Mouse (Mus musculus) heart, postnatal 10 days (tissue): ENCODE measurements around the gene Abcb9. TPM values are rescaled to one million over a fixed set of nuclear protein-coding genes. Genes with fewer than 3 reads are reported as not detected.

ENCODE experiments used
- DNase-seq, 2 experiments: peaks; one replicate each; pipeline ENCODE4 v3.0.0; 2021
- intact Hi-C: fragments of 180-260 bp; cut with DNase I; formaldehyde crosslinking; loops from one replicate; pipeline ENCODE4 v1.15.1; 2025
- total RNA-seq, 2 experiments: library from RNA; stranded (reverse); gene quantifications; 2 replicates each; pipeline ENCODE4 v1.2.3; 2021

Gene Abcb9
- 1 to 10 TPM; 6.5 to 6.7 TPM for total RNA-seq

DNA sequence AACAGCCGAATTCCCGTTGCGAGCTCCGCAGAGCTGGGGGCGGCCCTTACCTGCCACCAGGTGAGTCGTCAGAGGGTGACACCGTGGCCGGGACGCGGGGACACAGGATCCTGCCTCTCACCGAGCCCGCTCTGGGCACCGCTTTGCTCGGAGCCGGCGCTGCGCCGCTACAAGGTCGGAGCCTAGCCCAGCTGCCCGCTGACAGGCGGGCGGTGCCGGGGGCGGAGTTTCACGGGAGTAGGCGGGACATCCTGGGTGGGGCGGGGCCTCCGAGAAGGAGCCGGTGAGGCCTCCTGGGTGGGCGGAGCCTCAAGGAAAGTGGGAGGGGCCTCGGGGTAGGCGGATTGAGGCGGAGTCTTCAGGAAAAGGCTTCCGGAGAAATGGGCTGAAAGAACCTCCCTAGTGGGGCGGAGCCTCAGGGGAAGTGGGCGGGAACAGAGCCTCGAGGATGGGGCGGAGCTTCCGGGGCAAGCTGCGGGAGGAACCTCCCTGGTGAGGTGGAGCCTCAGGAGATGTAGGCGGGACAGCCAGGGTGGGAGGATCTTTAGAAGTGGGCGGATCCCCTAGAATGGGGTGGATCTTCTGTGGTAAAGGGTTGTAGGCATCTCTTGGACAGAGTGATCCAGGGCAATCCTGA lies at the start of gene Abcb9:
Gene Abcb9, minus strand, starts transcription at position 203 of the 637 bp plus-strand sequence.
- DNase-seq, result peak; percentile 95 to 97
- intact Hi-C loops, result no loop called here

DNA sequence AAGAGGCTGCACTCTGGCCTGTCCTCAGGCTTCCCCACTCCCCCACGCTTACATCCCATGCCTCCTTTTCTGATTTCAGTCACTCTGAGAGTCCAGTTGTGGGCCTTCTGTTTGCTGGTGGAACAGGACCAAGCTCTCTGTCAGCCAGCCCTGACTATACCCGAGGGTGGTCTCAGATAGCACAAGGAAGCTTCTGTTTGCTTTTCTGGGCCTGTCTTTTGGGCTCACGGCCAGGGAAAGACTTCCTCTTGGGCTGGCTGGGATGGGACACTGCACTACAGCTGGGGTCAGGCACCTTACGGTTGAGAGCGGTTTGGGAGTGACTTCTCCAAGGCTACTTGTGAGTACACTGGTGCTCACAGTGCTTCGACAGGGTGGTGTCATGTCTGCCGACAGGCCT lies 42.5 kb upstream of the Abcb9 start:
- intact Hi-C loops, result no loop called here
- peak; percentile 35 to 50 for DNase-seq

DNA sequence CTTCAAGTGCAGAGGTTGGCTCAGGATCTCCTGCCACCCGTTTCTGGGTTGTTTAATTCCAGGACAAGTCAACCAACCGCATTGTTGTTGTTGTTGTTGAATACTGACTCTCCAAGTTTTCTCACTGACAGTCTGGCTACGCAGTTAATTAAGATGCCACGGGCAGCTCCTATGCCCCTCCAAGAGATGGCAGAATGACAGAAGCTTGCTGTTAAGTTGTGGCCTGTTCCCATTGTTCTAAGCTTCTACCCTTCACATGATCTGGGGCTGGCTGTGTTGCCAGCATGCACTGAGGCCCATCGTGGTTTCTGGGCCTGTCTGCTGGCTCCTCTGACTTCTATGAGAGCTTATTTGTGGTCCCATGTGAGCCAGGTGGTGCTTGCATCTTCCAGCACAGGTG lies 38.7 kb upstream of the Abcb9 start:
- intact Hi-C loops, result no loop called here
- no peak for DNase-seq

DNA sequence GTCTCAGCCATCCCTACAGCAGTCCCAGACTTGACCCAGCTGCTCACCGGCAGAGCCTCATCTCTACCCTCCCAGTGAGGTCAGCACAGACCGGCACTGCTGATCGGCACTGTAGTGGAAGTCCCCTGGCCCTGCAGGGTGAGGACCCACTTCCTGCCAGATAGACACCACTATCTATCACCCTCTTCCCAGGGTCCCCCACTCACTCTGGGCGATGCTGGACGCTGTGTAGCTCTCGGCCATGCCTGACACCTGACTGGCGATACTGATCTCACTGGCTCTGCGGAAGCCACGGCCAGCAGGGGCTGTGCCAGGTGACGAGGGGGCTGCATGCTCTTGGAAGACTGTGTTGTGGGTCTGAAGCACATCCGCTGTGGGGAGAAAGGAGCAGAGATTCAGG lies 29.5 kb upstream of the Abcb9 start:
- DNase-seq, result no peak
- intact Hi-C loops, result no loop called here

DNA sequence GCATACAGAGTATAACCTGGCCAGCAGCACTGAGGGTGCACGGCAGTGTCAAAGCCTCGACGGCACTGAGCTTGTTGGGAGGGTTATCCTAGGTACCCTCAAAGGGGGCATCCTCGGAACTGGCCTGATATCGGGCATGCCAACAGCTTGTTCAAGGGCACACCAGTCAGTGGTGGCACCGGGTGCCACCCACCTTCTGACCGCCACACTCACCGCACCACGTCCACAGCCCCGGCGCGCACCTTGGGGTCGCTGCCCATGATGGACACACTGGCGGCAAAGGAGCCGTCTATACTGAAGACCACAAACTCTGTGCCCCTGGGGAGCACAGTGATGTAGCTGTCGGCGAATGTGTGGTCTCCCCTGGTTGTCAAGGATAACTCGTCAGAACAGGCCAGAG lies 26.8 kb upstream of the Abcb9 start:
- no peak for DNase-seq
- intact Hi-C loops, result no loop called here

DNA sequence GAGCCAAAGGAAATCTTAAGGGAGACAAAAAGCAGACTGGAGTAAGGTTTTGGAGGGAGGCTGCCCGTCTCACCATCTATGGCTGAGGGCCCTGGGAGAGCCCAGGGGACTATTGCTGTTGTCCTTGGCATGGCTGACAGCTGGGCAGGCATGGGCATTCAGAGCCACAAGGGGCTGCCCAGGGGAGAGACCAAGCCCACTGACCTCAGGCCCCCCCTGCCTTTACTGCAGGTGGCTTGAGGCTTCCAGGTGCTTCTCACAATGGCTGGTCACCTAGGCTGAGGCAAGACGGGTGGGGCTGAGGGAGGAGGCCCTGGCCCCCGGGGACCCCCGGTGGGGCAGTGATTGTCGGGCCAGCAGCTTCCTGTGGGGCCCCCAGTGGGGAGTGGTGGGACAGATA lies 23.6 kb upstream of the Abcb9 start:
- intact Hi-C loops, result no loop called here
- DNase-seq, result no peak

DNA sequence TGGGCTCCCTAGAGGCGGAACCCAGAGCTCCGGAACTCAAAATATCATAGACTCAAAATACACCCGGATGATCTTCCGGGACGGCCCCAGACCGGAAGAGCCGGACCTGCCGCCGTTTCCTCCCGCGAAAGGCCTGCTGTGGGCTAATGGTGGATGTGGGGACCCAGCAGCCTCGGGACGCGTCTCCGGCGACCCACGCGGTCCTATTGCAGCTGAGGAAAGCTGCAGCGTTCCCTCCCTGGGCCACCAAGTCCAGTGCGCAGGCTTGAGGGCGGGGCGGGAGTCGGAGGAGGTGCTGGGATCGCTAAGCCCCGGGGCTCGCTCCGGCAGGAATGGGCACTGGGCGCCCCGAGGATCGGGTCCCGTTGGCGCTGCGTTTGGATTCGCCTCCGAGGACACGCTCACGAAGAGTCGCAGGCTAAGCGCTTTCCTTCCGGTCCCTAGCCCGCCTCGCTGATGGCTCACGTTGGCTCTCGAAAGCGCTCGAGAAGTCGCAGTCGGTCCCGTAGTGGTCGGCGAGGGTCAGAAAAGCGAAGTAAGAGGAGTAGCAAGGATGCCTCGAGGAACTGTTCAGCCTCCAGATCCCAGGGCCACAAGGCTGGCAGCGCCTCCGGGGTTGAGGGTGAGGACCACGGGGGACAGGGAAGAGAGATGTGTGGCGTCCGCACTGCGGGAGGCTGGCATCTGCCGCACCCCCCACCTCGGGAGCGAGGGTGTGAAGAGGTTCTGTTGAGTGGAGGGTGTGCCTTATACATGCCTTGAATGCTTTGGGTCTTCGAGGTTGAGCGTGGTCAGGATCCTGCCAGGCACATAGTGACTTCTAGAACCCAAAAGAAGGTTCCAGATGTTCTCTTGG lies 20.6 kb upstream of the Abcb9 start, which contains the start of gene Arl6ip4:
Gene Arl6ip4, plus strand, starts transcription at position 100 of the 856 bp plus-strand sequence.
- intact Hi-C loops, result no loop called here
- peak; percentile 84 to 90 for DNase-seq

DNA sequence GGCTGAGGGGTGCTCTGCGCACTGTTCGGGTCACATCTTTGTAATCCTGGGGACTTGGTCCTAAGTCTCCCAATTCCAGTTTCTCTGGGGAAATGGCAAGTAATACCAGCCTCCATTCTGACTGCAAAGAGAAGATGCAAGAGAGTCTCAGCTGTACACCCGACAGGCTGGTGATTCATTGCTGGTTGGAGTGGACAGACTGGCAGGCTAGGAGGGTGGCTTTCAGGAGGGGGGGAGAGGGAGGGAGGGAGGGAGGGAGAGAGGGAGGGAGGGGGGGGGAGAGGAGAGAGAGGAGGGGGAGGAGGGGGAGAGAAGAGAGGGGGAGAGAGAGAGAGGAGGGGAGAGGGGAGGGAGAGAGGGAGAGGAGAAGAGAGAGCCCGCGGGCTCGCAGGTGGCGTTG lies 19.9 kb upstream of the Abcb9 start:
- intact Hi-C loops, result no loop called here
- DNase-seq, result no peak

DNA sequence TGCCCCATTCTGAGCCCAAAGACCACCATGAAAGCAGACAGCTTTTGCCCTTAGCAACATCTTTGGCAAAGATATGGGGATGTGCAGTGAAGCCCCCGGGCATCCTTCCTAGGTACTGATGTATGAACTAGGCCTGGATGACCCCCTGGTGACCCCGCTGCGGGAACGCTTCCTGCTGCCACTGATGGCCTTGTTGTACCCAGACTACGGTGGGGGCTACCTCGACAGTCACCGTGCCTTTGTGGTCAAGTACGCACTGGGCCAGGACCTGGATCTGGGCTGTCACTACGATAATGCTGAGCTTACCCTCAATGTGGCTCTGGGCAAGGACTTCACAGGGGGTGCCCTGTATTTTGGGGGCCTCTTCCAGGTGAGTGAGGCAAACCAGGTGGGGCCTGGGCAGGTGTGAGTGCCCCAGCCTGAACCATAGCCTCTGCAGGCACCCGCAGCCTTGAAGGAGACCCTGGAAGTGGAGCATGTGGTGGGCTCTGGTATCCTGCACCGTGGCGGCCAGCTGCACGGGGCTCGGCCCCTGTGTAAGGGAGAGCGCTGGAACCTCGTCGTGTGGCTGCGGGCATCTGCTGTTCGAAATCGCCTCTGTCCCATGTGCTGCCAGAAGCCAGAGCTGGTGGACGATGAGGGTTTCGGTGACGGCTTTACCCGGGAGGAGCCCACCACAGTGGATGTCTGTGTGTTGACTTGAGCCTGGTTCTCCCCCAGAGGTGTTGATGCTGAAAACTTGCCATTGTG lies 18.9 kb upstream of the Abcb9 start:
- DNase-seq, result no peak
- intact Hi-C loops, result no loop called here

DNA sequence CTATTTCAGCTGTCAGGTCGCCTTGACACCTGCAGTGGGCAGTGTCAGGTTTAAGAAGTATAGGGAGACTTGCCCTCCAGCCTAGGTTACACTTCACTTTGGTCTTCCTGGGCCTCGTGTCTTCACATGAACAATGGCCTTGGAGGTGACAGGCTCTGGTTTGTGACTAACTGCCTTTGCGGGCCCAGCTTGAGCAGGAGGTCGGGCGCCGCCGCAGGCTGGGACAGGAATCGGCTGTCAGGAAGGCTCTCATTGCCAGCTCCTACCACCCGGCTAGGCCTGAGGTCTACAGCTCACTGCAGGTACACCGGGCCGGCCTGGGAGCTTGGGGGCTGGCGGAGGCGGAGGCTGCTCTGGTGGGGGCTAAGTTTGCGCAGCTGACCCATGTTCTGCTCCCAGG lies 17.4 kb upstream of the Abcb9 start:
- intact Hi-C loops, result no loop called here

DNA sequence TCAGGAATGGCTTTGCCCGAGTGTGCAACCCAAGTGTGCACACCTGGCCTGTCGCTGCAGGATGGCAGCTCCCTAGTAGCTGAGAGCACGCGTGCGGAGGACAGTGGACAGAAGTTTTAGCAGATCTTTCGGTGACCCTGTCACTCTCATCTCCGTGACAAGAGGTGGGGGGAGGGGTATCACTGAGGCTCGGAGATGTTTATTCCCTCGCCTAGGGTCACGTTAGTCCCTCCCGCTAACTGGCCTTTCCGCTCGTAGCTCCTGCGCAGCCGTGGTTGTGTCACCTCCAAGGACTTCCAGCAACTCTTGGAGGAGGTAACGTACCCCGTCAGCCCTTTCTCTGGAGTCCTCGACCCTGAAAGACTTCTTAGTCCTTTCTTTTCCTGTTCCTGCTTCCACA lies 16.9 kb upstream of the Abcb9 start:
- intact Hi-C loops, result no loop called here

More for the DNA sequence above, 17.4 kb upstream of the Abcb9 start:
- peak; percentile 64 to 65 for DNase-seq

DNA sequence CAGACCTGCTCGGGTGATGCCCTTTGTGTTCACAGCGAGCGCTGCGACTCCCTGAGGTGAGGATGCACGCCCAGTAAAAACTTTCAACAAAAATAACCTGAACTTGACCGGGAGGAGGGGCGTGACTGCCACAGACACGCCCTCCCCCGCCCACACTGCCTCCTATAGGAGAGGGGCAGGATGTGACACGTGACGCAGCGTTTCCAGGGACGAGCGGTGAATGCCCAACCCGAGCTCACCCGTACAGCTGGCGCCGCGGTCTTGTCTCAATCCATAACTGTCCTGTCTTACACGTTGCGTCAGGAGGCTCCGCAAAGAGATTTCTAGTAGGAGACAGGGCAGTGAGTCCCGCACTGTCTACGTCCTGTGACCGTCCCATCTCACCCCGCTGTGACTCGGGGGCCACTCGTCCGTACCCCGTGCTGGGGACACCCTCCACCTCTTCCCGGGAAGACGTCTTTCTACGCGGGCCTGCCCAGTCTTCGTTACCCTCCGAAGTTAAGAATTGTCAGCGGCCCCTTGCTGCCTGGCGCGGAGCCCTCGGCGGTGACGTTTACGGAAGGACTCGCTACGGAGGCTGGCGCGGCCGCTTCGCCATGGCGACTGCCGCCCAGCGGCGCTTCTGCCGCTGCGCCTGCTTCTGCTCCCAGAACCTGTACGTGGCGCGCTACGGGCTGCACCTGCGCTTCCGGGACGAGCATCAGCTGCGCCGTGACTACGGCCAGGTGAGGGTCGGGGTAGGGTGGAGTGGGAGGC lies 16.3 kb upstream of the Abcb9 start, which contains the start of gene Ogfod2:
Gene Ogfod2, plus strand, starts transcription at position 556 of the 756 bp plus-strand sequence.
- intact Hi-C loops, result no loop called here
- DNase-seq, result peak; percentile 96

More for the DNA sequence above, 16.9 kb upstream of the Abcb9 start:
- no peak for DNase-seq

DNA sequence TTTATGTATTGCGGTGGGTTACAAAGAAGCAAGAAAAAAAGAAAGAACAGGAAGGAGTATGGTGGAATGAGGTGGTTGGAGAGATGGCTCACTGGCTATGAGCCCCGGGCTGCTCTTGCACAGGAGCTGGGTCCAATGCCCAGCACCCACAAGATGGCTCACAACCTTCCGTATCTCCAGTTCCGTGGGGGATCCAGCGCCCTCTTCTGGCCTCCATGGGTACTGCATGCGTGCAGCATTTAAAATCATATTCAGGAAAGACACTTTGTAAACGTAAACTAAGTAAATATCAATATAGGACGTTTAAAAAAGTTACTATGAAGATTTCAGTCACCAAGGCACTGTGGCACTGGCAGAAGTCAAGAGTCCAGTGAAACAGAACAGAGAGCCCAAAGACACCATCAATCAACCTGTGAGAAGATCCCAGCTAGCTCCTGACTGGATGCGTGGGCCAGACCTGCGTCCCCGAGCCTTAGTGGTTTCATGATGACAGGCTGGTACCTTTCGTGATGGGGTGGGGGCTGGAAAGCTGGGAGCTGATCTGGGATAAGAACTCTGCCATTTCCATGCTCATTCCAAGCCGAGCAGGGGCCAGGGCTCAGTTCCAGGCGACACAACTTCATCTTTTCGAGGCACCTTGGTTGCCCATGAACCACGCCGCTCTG lies 15.6 kb upstream of the Abcb9 start:
- intact Hi-C loops, result no loop called here

DNA sequence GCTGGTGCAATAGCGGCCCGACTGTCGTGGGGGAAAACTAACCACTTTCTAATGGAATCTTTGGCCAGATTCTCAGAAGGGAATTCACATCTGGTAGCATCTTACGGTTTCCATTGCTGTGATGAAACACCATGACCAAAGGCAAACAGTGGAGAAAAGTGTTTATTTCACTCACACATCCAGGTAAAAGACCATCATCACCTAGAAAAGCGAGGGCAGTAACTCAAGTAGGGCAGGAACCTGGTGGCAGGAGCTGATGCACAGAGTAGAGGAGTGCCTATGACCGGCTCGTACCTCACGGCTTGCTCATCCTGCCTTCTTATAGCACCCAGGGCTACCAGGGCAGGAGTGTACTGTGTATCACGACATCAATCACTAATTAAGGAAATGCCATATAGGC lies 8.0 kb upstream of the Abcb9 start:
- DNase-seq, result no peak
- intact Hi-C loops, result no loop called here

More for the DNA sequence above, 15.6 kb upstream of the Abcb9 start:
- DNase-seq, result peak; percentile 21 to 58

DNA sequence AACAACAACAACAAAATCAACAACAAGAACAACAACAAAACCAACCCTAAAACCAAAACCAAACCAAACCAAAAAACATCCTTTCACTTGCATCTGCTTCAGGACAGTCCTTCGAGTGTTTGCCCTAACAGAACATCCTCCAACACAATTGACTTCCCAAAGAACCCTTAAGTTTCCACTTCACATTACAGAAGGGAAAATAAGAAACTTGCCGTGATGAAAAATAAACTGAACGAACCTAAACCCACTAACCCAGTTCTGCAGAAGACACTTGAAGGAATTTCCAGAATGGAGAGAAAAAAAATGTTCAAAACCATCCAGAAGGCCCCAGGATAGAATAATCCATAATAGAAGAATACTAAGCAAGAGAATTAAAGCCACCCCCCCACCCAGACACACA lies 7.4 kb upstream of the Abcb9 start:
- intact Hi-C loops, result no loop called here
- no peak for DNase-seq

DNA sequence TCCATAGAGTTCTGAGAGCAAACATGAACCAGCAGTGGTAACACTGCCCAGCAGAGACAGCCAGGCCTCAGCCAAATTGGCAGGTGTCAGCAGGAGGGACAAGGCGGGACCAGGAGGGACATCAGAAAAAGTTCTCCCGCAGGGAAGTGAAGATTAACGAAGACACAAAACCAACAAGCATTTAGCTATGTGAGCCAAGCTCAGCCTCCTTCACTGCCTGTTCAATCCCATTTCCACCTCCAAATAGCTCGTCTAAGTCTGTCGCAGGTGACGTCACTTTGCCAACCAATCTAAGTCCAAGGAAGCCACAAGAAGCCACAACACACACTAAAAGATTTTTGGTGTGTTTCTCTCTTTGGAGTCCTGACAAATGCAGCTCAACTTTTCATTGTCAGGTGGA lies 6.7 kb upstream of the Abcb9 start:
- DNase-seq, result no peak
- intact Hi-C loops, result no loop called here

DNA sequence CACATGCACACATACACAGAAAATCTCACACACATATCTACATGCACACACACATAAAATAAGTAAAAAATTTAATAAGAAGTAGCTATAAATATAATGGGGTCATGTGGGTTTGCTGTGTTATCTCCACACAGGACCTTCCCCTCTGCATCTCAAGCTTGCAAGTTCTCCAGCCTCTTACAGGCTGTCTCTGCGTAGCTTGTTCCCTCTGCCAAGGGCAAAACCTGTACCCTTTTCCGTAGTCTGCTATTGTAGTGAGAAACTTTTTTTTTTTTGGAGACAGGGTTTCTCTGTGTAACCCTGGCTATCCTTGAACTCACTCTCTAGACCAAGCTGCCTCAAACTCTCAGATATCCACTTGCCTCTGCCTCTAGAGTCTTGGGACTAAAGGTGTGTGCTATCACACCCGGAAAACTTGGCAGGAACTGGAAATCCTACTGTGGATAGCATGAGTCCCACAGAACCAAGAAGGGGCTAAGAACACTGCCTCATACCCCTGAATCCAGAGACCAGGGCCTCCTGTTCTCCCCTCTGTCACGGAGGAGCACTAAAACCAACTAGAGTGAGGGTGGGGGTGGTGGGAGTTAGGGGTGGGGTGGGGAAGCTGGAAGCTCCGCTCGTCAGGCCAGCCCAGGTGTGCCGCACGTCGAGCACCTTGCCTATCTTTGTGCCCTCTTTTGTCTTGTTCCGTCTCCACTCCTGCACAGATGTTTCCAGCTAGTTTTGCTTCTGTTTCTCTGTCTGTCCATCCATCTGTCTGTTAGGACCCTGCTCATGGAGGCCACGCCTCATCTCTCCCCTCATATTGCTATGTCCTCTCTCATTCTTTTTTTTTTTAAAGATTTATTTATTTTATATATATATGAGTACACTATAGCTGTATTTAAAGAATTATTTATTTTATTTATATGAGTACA lies 4.8 kb upstream of the Abcb9 start:
- intact Hi-C loops, result no loop called here
- no peak for DNase-seq

DNA sequence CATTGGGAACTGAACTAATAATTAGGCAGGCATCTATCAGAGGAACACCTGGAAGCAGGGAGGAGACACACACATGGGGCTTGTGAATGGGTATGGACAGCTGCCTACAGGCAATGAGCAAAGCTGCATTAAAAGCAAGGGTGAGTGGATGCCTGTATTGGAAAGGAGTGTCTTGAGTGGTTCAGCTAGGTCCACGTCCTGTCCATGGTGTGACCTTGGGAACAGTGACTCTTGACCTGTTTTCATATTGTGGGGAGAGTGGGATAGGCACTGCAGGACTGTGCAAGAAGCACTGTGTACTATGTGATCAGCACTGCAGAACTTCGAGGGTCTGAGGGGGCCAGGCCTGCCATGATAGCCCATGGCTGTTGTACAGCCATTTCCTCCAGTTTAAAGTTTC lies 3.3 kb upstream of the Abcb9 start:
- intact Hi-C loops, result no loop called here
- no peak for DNase-seq

DNA sequence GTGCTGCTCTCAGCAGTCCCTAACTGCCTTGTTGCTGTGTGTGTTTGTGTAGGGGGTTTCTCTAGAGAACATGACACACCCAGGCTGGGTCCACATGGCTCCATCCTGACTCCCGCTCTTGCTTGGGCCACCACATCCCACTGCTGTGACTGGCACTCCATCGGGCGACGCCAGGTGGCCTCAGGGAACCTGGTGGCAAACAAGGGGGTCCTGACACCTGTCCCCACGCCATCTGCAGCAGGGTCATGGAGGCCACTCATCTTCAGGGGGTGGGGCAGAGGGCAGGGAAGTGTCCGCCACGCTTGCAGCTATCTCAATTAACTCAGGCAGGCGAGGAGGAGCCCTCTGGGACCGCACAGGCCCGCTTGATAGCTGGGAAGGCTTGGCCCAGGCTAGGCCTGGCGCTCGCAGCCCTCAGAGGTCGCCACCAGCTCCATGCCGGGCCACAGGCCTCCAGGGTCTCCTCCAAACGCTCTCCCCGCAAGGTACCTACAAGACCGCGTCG lies 469 bp downstream of the Abcb9 start:
- DNase-seq, result no peak
- intact Hi-C loops, result no loop called here
